Mouse (Mus musculus): Measurements from ENCODE around the gene Rasgrp4. TPM values are rescaled to one million over a fixed set of nuclear protein-coding genes. Genes with fewer than 3 reads are reported as not detected.
A peak's percentile ranks its signal among the peaks of the same experiment; 100 is the strongest.

Rasgrp4 gene
- total RNA-seq, 2 experiments from 2014 or later = 3.4 to 3.5 TPM

DNA sequence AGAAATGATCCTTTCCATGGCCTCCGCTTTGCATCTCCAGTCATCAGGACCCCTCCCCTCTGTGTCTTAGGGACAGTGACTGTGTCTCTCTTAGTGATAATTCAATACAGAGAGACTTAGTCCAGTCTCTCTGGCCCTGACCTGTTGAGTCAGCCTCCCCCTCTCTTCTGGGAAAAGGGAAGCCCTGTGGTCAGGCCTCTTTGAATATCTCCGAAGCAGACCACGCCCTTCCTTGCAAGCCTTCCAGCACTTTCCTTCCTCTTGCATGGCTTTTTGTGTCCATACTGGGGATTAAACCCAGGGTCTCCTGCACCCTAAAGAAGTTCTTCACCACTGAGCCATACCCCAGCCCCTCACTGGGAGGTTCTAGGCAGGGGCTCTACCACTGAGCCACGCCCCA lies 9.4 kb downstream of the Rasgrp4 start:
- no peak for ATAC-seq (replicated peaks; ENCODE audit: low FRiP score, poor library complexity, severe bottlenecking)

DNA sequence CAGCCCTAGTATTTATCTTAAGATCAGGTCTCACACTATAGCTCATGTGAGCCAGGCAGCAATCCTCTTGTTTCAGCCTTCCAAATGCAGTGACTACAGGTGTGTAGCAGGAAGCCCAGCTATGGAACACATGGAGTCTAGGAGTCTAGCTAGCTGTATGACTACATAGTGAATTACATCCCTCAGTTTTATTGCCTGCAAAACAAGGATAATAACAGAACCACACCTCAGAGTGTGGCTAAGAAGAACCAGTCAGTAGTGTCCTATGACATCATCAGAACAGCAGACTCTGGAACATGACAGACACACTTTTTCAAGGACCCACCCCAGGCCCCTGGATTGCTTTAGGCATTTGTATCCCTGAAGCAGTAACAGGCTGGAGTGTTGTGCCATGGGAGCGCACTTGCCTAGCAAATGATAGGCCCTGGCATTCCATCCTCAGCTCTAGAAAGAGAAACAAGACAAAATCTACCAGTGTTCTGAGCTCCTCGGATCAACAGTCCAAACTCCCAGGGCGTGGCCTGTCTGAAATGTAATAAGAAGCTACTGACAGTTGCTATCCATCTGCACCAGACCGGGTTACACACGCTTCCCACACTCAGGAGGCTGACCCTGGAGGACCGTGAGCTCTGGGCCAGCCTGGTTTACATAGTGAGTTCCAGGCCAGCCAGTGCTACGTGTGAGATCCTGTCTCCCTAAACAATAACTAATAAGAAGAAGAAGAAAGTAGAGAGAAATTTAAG lies 12.1 kb downstream of the Rasgrp4 start:
- ATAC-seq (replicated peaks; ENCODE audit: low FRiP score, poor library complexity, severe bottlenecking) = no peak

DNA sequence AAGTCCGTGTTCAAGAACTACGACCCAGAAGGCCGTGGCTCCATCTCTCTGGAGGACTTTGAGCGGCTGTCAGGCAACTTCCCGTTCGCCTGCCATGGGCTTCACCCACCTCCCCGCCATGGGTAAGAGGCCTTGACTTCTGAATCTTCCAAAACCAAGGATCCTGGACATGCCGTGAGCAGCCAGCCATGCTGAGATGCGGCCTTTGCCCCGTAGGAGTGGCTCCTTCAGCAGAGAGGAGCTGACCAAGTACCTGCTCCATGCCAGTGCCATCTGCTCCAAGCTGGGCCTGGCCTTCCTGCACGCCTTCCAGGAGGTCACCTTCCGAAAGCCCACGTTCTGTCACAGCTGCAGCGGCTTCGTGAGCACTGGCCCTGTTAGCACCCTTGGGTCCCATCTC lies 14.1 kb downstream of the Rasgrp4 start:
- no peak for ATAC-seq (replicated peaks; ENCODE audit: low FRiP score, poor library complexity, severe bottlenecking)

DNA sequence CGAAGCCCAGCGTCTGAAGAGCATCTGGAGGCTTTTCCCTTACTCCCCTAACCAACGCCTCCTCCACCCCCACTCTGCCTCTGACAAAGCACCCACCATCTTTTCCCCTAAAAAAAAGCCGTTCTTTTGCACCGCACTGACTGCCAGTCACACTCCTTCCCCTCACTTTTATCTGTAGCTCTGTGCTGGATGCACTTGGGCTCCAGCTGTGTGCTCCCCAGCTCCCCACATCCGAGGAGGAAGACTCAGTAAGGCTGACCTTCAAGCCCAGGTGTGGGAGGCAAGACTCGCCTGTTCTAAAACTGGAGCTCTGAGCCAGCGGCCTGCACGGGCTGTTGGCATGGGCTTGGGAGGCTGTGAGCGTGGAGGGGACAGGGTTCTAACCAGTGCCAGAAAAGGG lies 16.8 kb downstream of the Rasgrp4 start:
- ATAC-seq (replicated peaks; ENCODE audit: low FRiP score, poor library complexity, severe bottlenecking) = no peak

DNA sequence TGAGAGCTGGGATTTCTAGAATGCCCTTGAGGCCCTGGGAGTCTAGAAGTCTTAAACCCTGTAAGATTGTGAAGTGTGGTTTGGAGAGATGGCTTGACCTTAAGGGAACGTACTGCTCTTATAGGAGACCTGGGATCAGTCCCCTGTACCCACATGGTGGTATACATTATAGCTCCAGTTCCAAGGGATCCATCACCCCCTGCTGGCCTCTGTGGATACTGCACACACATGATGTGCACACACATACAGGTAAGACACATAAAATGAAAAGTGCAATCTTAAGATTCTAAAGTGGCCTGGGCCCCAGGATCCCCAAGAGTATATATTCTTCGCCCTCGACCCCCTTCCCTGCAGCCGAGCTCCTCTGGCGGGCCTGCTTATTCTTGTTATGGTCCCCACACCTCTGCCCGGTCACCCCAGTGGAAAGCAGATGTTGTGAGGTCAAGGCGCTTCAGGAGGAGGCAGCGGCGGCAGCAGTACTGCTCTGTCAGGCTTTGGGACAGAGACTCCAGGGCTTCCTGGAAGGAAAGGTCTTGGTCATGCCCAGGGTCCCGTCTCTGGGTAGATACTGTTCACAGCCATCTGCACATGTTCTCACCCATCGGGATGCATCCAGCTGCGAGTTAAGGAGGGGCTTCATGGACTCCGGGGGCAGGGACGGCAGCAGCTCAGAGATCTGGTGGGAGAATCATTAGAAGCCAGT lies 19.5 kb downstream of the Rasgrp4 start:
- no peak for ATAC-seq (replicated peaks; ENCODE audit: low FRiP score, poor library complexity, severe bottlenecking)

DNA sequence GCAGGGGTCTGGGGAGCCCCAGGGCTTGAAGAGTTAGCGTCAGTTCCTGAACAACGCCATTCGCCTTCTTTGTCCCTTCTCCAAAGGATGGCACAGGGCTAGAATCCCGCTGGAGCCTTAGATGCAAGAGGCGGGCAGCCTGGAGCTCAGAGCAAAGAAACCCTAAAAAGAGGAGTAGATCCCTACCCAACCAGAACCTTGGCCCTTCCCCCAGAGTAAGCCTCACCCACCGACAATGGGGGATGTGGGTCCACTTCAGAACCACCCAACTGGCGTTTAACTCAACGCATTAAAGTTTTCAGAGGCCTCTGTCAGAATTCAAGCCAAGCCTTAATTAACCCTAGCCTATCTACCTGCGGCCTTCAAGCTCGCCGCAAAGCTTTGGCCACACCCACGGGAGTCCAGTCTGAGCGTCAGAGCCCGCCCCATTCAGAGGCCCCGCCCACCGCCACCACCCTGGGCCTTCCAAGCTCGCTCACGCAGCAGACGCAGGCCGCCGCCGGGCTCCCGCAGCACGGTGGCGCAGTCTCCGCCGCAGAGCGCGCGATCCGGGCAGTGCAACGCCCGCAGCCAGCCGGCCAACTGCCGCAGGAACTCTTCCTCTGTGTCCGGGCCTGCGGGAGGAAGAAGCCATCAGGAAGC lies 20.7 kb downstream of the Rasgrp4 start:
- ATAC-seq (replicated peaks; ENCODE audit: low FRiP score, poor library complexity, severe bottlenecking) = peak; percentile 84

DNA sequence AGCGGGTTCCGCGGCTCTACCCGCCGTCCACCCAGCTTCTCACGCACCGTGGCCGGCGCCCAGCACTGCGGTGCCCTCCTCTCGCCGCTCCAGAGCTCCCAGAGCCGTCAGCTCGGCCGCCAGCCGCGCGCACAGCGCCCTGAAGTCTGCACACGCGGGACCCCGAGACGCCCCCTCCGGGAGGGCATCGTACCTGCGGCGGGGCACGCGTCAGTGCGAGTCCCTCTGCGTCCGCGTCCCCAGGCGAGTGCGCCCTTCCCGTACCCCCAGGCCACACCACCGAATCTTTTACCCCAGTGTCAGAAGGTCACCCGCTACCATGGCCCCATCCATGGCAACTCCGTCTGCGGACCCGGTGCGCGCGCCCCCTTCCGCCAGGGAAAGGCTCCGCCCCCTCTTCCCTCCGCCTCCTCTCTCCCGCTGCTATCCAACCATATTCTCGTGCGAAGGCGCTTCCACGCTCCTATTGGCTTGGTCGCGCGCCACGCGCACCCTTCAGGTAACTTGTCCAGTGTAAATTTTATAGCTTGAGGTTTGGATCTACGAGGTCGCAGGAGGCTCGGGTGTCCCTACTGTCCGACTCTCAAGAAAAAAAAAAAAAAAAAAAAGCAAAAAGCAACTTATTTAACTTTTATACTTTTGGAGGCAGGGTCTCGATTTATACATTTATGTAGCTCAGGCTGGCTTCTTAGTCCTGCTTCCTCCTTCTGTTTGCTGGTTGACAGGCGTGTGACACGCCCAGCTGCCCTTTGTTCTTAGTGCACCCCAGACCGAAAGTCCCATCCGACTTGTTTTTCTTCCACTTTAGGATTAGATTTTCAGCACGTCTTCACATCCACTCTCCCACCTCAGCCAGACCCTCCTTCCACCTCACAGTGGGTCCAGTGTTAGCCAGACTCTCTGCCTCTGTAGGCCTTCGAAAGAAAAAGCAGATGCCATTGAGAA lies 21.5 kb downstream of the Rasgrp4 start, which contains the start of gene Fam98c:
Gene Fam98c (minus strand): TSS at position 397 of the 945 bp plus-strand sequence.
- peak; percentile 73; the same call in 1 of the 2 replicates for ATAC-seq (replicated peaks; ENCODE audit: low FRiP score, poor library complexity, severe bottlenecking)

DNA sequence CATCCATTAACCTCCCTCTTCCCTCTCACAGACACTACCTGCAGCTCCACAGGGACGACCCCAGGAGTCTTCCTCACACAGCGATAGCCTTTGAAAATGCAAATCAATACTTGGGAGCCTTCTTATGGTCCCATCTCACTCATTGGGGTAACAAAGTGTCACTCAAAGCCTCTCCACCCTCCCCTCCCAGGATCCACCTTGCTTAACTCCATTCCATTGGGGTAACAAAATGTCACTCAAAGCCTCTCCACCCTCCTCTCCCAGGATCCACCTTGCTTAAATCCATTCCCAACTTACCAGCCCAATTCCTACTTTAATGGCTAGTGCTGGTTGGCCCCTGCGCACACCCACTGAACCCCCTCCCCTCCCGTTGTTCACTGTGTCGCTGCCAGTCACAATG lies 23.6 kb downstream of the Rasgrp4 start:
- no peak for ATAC-seq (replicated peaks; ENCODE audit: low FRiP score, poor library complexity, severe bottlenecking)

DNA sequence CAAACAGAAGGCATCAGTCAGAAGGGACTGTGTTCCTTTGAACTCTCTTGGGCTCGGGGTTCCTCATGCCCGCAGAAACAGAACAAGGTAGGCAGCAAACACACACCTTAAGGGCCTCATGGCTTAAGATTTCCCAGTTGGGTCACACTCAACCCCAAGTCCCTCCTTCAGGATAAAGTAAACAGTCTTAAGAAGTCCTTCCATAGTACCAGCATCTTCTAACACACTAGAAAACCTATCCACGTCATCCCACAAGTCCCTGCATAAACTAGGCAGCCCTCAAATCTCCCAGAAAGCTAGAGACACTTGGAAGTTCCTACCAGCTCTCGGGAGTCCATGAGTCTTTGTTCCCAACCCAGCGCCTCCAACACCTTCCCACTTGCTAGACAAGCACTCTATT lies 27.6 kb downstream of the Rasgrp4 start:
- no peak for ATAC-seq (replicated peaks; ENCODE audit: low FRiP score, poor library complexity, severe bottlenecking)

DNA sequence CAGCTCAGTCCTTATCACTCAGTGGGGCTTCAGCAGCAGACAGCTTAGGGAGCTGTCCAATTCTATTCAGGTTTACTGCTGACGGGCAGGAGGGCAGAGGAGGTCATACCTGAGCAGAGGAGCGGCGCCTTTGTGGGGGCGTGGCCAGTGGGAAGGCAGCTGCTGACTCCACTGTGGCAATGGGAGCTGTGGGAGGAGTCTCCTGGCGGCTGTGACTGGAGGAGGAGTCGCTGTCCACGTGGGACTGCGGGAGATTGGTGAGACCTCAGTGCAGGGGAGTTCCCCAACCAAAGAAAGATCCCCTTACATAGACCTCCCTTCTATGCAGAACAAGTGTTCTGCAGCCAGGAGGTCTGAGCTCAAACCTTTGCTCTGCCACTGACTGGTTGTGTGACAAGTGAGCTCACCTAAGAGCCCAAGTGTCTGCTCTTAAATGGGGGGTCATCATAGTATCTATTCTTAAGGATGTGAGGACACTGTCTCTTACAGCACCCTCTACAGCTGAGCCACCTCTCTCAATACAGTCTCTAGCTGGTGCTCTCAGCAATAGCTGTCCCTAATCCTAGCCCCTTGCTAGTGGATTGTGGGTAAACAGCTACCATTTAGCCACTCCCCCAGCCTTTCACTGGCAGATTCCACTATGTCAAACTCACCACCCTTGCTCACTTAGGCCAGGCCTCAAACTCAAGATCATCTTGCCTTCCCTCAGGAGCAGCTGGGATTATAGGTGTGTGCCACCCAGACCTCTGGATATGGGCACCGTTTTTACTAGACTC lies 28.3 kb downstream of the Rasgrp4 start:
- 0 out of 2 replicates have a peak, but pooled peaks have one; percentile 45 for ATAC-seq (replicated peaks; ENCODE audit: low FRiP score, poor library complexity, severe bottlenecking)

DNA sequence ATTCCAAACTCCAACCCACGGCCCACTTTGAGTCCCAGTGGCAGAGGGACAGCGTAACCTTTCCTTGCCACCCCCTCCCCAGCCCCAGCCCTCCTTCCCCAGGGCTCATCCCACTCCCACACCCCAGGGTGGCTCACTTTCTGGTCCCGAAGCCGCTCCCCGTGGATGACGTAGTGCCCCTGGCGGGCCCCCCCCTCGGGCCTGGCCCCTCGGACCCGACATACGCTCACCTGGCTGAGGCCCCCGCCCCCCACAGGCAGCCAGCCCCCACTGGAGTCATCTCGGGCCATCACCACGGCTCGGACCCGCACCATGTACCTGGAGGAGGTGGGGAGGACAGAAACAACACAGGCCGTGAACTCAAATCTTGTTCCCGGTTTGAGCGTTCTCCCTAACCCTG lies 33.0 kb downstream of the Rasgrp4 start:
- no peak for ATAC-seq (replicated peaks; ENCODE audit: low FRiP score, poor library complexity, severe bottlenecking)

DNA sequence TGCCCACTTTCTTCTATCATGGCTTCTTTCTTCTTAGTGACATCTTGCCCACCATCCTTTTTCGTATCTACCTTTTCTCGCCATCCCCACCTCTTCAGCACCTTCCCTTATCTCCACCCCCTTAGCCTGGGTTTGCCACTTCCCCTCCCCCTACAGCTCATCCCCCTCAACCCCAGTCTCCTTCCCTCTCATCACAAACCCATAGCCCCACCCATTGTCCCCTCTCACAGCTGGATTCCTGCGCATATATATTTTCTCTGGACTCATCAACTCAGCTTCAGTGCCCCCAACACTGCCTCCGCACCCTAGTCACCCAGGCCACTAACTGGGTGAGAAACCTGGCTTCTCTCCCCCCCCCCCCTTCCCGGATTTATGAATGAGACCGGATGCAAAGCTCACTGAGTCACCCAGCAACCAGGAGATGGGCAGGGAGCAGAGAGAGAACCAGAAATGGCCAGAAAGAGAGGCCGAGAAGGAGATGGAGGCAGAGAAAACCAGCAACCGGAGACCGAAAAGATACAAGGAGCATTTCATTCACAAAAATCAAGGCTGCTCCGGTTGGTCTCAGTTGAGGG lies 33.6 kb downstream of the Rasgrp4 start:
- no peak for ATAC-seq (replicated peaks; ENCODE audit: low FRiP score, poor library complexity, severe bottlenecking)

DNA sequence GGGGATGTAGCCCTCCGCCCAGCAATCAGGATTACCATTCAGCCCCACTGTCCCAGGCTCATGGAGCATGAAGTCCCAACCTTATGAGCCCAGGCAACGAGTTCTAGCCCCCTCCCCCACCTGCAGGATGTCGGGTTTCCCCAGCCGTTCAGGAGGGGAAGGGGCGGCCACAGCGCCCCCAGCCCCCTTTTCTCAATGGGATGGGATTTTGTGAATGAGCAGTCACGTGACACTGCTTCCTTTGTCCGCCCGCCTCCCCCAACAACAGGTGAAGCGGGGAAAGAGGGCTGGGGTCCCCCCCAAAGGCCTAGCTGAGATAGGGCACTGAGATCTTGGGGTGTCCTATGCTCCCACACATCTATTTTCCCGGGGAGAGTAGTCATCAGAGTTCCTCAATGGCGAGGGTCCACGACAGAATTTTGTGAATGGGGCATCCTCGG lies 34.2 kb downstream of the Rasgrp4 start:
- no peak for ATAC-seq (replicated peaks; ENCODE audit: low FRiP score, poor library complexity, severe bottlenecking)

DNA sequence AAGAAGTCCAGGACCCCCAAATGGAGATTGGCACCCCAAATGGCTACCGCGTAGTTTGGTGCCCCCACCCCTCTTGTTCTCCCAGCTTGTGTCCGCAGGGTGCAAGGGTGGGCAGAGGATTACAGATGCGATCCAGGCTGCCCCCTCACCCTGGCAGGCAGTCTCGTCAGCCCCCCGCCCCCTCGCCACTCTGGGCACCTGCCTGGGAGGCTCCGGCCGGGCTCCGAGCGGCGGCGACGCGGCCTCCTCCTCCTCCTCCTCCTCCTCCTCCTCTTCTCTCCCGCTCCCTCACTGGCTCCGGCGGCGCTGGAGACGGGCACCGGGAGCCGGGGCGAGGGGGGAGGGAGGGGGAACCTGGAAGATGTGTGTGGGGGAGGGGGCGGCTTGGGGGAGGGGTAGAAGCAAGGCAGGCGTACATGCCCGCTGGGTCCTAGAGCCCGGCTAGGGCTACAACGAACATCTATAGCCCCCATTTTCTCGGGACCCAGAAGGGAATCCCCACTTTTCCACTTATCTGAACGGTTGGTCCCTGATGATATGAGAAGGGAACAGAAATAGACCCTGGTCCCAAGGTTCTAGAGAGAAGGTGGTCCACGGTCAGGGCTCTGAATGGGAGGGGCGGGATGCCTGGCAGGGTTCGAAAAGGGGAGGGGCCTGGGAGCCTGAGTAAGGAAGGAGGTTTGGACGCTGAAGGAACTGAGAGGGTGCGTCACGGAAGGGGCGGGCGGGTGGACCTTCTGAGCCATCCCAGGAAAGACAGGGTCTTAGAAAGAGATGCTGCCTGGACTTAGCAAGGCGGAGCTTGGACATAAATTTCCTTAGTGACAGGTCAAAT lies 34.8 kb downstream of the Rasgrp4 start:
- ATAC-seq (replicated peaks; ENCODE audit: low FRiP score, poor library complexity, severe bottlenecking) = no peak

DNA sequence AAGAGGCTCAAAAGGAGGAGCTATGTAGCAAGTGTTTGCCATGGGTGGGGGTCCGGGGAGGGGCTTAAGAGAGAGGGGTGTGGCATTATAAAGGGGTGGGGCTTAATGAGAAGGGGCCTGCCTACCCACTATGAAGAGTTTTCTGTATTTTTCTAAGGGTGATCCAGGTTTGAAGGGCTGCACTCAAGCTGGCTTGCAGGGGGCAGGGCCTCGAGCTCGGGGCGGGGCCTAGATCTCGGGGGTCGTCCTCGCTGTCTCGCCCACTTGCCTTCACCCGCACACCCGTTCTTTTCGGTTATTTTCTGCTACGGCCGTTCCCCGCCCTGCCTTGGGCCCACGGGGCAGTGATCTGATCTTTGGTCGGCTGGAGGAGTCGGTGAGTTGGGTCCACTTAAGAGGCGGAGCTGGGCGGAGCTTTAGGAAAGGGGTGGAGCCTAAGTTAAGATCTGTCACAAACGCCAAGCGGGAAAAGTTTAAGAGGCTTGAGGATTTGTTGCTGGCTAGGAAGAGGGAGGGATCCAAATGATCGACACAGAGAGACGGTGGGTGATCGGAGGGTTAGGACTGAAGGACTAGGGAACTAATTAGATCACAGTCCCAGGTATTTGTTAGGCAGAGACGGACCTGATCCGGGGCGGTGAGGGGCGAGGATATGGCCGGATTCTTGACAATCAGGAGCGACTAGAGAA lies 35.6 kb downstream of the Rasgrp4 start, which contains the start of the genes Ggn and Spred3:
Gene Ggn (plus strand): TSS at position 145 of the 689 bp plus-strand sequence.
Gene Spred3 (minus strand): TSS at position 346 of the 689 bp plus-strand sequence.
- ATAC-seq (replicated peaks; ENCODE audit: low FRiP score, poor library complexity, severe bottlenecking) = peak; percentile 75

DNA sequence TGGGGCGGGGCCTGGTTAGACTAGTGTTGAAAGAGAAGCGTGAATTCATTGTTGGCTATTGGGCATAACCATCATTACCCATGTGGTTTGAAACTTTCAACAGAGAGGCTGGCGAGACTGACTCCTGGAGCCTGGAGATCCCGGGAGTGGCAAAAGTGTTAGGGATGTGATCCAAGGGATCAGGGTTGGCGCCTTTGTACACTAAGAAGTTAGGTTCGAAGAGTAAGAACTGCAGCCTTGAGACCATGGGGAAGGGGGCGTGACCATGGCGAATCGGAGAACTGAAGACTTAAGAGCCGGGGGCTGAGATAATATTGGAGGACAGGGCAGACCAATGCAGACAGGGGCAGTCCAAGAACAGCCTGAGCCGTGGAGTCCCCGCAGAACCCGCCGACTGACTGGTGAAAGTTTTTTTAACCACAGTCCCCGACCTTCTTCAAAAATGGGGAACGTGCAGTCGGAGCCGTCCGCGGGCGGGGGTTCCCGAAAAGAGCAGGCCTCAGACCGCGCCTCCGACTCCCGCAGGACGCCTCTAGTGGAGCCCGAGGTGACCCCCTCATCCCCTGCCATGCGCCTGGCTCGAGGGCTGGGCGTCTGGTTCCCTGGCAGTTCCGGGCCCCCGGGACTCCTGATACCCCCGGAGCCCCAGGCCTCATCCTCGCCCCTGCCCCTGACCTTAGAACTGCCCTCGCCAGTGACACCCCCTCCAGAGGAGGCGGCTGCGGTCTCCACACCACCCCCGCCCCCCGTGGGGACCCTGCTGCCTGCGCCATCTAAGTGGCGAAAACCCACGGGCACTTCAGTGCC lies 36.3 kb downstream of the Rasgrp4 start:
- ATAC-seq (replicated peaks; ENCODE audit: low FRiP score, poor library complexity, severe bottlenecking) = no peak; the same call in none of the 2 replicates
